Mouse (Mus musculus): ENCODE measurements around the gene Prkar1b.

Gene Prkar1b

GRCm38 (mm10) chr5:138971405-138971804, 178.4 kb downstream of the Prkar1b start:
- DNase-seq (ENCODE audit: low spot score): no peak

GRCm38 (mm10) chr5:138970056-138970490, 179.7 kb downstream of the Prkar1b start:
- DNase-seq (ENCODE audit: low spot score): no peak

Data from layer of hippocampus, adult 11-12 months (tissue).